Mouse (Mus musculus) embryonic facial prominence, embryonic 13.5 days (tissue): ENCODE results near the gene Fat2. TPM values are rescaled to one million over a fixed set of nuclear protein-coding genes. Genes with fewer than 3 reads are reported as not detected.

Experiments
- ATAC-seq: fragments of 200-750 bp; cut with Nextera tagmentation; 2 replicates; pipeline ENCODE4 v1.8.0; 2017; ENCODE audit warnings: low read depth; ENCODE audit not compliant: insufficient number of reproducible peaks, insufficient read depth, low FRiP score, low TSS enrichment
- H3K27ac ChIP-seq: fragments of 300-500 bp; sonication (generic); 2 replicates; pipeline ENCODE4 v1.5.1; 2015; ENCODE audit warnings: moderate library complexity, mild to moderate bottlenecking, inconsistent platforms
- H3K27me3 ChIP-seq: fragments of 300-500 bp; sonication (generic); 2 replicates; pipeline ENCODE4 v1.6.1; 2015; ENCODE audit warnings: mild to moderate bottlenecking, inconsistent platforms
- H3K36me3 ChIP-seq: fragments of 300-500 bp; sonication (generic); 2 replicates; pipeline ENCODE4 v1.6.1; 2015; ENCODE audit warnings: mild to moderate bottlenecking, inconsistent platforms
- H3K4me1 ChIP-seq: fragments of 300-500 bp; sonication (generic); 2 replicates; pipeline ENCODE4 v1.6.1; 2015; ENCODE audit warnings: inconsistent platforms
- H3K4me2 ChIP-seq: fragments of 300-500 bp; sonication (generic); 2 replicates; pipeline ENCODE4 v1.6.1; 2015; ENCODE audit warnings: moderate library complexity, mild to moderate bottlenecking, inconsistent platforms
- H3K4me3 ChIP-seq: fragments of 300-500 bp; sonication (generic); 2 replicates; pipeline ENCODE4 v1.5.1; 2015; ENCODE audit warnings: mild to moderate bottlenecking, inconsistent platforms
- H3K9ac ChIP-seq: fragments of 300-500 bp; sonication (generic); 2 replicates; pipeline ENCODE4 v1.6.1; 2015; ENCODE audit warnings: mild to moderate bottlenecking, inconsistent platforms
- H3K9me3 ChIP-seq: fragments of 300-500 bp; sonication (generic); 2 replicates; pipeline ENCODE4 v1.6.1; 2016; ENCODE audit warnings: inconsistent platforms
- WGBS: fragments of 180-500 bp; shearing (Covaris S2); methylation state at CpG from one replicate; pipeline ENCODE4 v1.1.7; 2015; ENCODE audit warnings: mixed read lengths; 5-methylcytosine and 5-hydroxymethylcytosine counted together
- polyA plus RNA-seq: library from polyadenylated mRNA; unstranded; fragments of >200 nt; fragmentation: Nextera tagmentation; extraction: Ambion mirVana; gene quantifications from 2 replicates; pipeline ENCODE4 v1.2.1, GENCODE M21; 2015

Fat2 gene
- polyA plus RNA-seq, 1 experiment from 2014 or later = 0.69 TPM

- no peak for ATAC-seq
- H3K4me2 ChIP-seq = no peak overlapping the region
- no peak overlapping the region for H3K4me3 ChIP-seq
- H3K27me3 ChIP-seq = no peaks in the 10 kb centered on the region
- 0 out of 2 replicates have a peak, but pooled peaks cover 6% of the 10 kb centered on the region for H3K36me3 ChIP-seq
- no peak overlapping the region for H3K27ac ChIP-seq
- H3K4me1 ChIP-seq = peaks cover 13% of the 10 kb centered on the region; the same call in 1 of the 2 replicates
- no peaks in the 10 kb centered on the region for H3K9me3 ChIP-seq
- H3K9ac ChIP-seq = no peak overlapping the region
- 93% methylated on average over 4 of the region's 4 CpGs for WGBS
Measured at GRCm38 (mm10) chr11:55213518-55213917, 122.8 kb downstream of the Fat2 start.

DNA sequence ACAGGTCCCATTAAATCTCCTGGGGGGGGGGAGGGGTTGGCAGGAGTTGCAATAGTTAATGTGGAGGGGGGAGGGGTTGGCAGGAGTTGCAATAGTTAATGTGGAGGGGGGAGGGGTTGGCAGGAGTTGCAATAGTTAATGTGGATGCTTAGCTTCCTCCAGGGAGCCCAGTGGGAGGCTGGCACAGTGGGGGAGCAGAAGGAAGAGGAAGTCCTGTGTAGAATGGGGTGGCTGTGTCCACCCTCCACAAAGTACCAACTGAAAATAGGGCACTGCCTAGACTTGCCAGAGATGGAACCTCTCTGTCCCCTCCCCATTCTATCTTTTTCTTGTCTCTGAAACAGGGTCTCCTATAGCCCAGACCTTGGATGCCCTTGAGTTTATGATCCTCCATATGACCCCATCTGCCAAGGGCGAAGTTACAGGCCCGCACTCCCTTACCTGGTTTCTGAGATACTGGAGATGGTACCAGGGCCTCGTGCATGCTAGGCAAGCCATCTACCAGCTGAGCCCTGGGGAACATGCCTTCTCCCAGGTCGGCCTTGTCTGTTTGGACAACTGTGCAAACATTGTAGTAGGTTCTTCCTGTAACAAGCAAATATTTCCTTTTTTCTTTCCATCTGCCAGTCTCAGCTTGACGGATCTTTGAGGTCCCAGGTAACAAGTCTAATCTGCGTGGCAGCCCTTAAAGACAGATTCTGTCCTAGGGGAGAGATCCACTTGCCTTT is 126.6 kb downstream of the Fat2 start:
- H3K4me2 ChIP-seq = no peak overlapping the region
- no peaks in the 10 kb centered on the region for H3K36me3 ChIP-seq
- ATAC-seq = no peak
- H3K9me3 ChIP-seq = no peaks in the 10 kb centered on the region
- H3K27ac ChIP-seq = peak overlapping the region; percentile 48; the same call in 1 of the 2 replicates
- WGBS = 72% methylated on average over 6 of the region's 6 CpGs
- H3K27me3 ChIP-seq = no peaks in the 10 kb centered on the region
- peaks cover 25% of the 10 kb centered on the region for H3K4me1 ChIP-seq
- H3K4me3 ChIP-seq = no peak overlapping the region
- H3K9ac ChIP-seq = no peak overlapping the region

DNA sequence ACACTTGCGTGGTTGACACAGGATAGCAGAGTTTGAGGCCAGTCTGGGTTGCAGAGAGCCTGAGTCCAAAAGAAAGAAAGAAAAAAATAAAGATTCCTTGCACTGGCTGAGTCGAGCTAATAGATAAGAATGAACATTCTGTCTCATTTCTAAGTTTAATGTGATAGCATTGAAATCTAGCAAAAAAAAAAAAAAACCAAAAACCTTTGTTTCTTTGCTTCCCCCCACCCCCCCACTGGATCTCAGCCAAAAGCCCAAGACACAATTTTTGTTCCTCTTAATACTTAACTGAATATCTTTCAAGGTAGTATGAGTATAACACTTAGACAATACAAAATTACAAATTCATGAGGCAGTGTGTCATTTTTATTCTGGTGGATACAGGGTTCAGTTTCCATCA is 127.3 kb downstream of the Fat2 start:
- no peaks in the 10 kb centered on the region for H3K9me3 ChIP-seq
- no peak overlapping the region for H3K27ac ChIP-seq
- ATAC-seq = no peak
- H3K36me3 ChIP-seq = no peaks in the 10 kb centered on the region
- 42% methylated on average over 2 of the region's 2 CpGs for WGBS
- H3K9ac ChIP-seq = no peak overlapping the region
- H3K4me3 ChIP-seq = no peak overlapping the region
- H3K4me1 ChIP-seq = peaks cover 29% of the 10 kb centered on the region
- H3K4me2 ChIP-seq = no peak overlapping the region
- H3K27me3 ChIP-seq = no peaks in the 10 kb centered on the region

GRCm38 (mm10) chr11:55208001-55208690 is 128.2 kb downstream of the Fat2 start:
- Histone ChIP-seq H3K27ac (no peak overlapping the region), H3K27me3 (no peaks in the 10 kb centered on the region), H3K9me3 (no peaks in the 10 kb centered on the region), H3K4me2 (no peak overlapping the region), H3K4me3 (no peak overlapping the region), H3K9ac (no peak overlapping the region), H3K36me3 (no peaks in the 10 kb centered on the region), H3K4me1 (peaks cover 29% of the 10 kb centered on the region)
- 56% methylated on average over 6 of the region's 6 CpGs for WGBS
- ATAC-seq = no peak

- H3K9me3 ChIP-seq = no peaks in the 10 kb centered on the region
- H3K9ac ChIP-seq = peak overlapping the region; percentile 87
- peaks cover 22% of the 10 kb centered on the region for H3K4me1 ChIP-seq
- no peak for ATAC-seq
- H3K4me3 ChIP-seq = peak overlapping the region; percentile 78
- H3K4me2 ChIP-seq = peak overlapping the region; percentile 96
- no peaks in the 10 kb centered on the region for H3K36me3 ChIP-seq
- 6% methylated on average over 17 of the region's 17 CpGs for WGBS
- H3K27ac ChIP-seq = no peak overlapping the region
- no peaks in the 10 kb centered on the region for H3K27me3 ChIP-seq
Measured at GRCm38 (mm10) chr11:55204602-55205001, 131.8 kb downstream of the Fat2 start.

- peak; percentile 84 for ATAC-seq
Measured at GRCm38 (mm10) chr11:55204159-55204596, 132.2 kb downstream of the Fat2 start, which contains the start of gene Slc36a1. Gene Slc36a1, plus strand, starts transcription at chr11:55204350.

More at GRCm38 (mm10) chr11:55204159-55204596, 132.2 kb downstream of the Fat2 start, which contains the start of gene Slc36a1:
- Histone ChIP-seq H3K27me3 (no peaks in the 10 kb centered on the region), H3K9me3 (no peaks in the 10 kb centered on the region), H3K4me1 (peaks cover 17% of the 10 kb centered on the region), H3K4me3 (peak within 1 kb of the TSS; percentile 78), H3K36me3 (no peaks in the 10 kb centered on the region), H3K4me2 (peak within 1 kb of the TSS; percentile 96), H3K9ac (peak within 1 kb of the TSS; percentile 87), H3K27ac (no peak within 1 kb of the TSS)
- WGBS = under 1% methylated on average over 31 of the region's 31 CpGs

Other genes with a start within 250 kb of the Fat2 start
- gene Gm2a, start 238.4 kb downstream of the Fat2 start, polyA plus RNA-seq = 15.4 and 17.4 TPM in 2 replicates
- gene Slc36a3, start 184.9 kb downstream of the Fat2 start, polyA plus RNA-seq = not detected in 2 replicates
- 1.3 and 2.7 TPM in 2 replicates for gene Slc36a2, start 151.5 kb downstream of the Fat2 start, polyA plus RNA-seq
- 2.1 and 2.6 TPM in 2 replicates for gene Slc36a1, start 132.2 kb downstream of the Fat2 start, polyA plus RNA-seq
- 1,239 and 1,279 TPM in 2 replicates for gene Sparc, start 86.6 kb upstream of the Fat2 start, polyA plus RNA-seq
- 386 and 443 TPM in 2 replicates for gene Atox1, start 124.7 kb upstream of the Fat2 start, polyA plus RNA-seq
- 189 and 214 TPM in 2 replicates for gene G3bp1, start 133.1 kb upstream of the Fat2 start, polyA plus RNA-seq